Mouse (Mus musculus) forebrain, postnatal 0 days (tissue): Measurements from ENCODE around the gene Ccdc177. TPM values are rescaled to one million over a fixed set of nuclear protein-coding genes. Genes with fewer than 3 reads are reported as not detected.
A peak's percentile ranks its signal among the peaks of the same experiment; 100 is the strongest.

Source experiments
- ATAC-seq: fragments of 200-750 bp; cut with Nextera tagmentation; 2 replicates; pipeline ENCODE4 v1.8.0; 2017; ENCODE audit warnings: mild to moderate bottlenecking, moderate library complexity
- DNase-seq: peaks from one replicate; pipeline ENCODE4 v3.0.0-alpha.2; 2015
- H3K27ac ChIP-seq: fragments of 300-500 bp; sonication (generic); 2 replicates; pipeline ENCODE4 v1.5.1; 2014; ENCODE audit warnings: low read depth, mild to moderate bottlenecking, antibody characterized with exemption, low read length, moderate library complexity, mixed read lengths
- H3K27me3 ChIP-seq: fragments of 300-500 bp; sonication (generic); 2 replicates; pipeline ENCODE4 v1.6.1; 2014; ENCODE audit warnings: mild to moderate bottlenecking, low read length, mixed read lengths; ENCODE audit not compliant: insufficient read depth
- H3K36me3 ChIP-seq: fragments of 300-500 bp; sonication (generic); 2 replicates; pipeline ENCODE4 v1.6.1; 2014; ENCODE audit warnings: mild to moderate bottlenecking, moderate library complexity; ENCODE audit not compliant: insufficient read depth
- H3K4me1 ChIP-seq: fragments of 300-500 bp; sonication (generic); 2 replicates; pipeline ENCODE4 v1.6.1; 2014; ENCODE audit warnings: antibody characterized with exemption; ENCODE audit not compliant: insufficient read depth
- H3K4me2 ChIP-seq: fragments of 300-500 bp; sonication (generic); 2 replicates; pipeline ENCODE4 v1.6.1; 2014; ENCODE audit warnings: low read depth, mild to moderate bottlenecking, moderate library complexity
- H3K4me3 ChIP-seq: fragments of 300-500 bp; sonication (generic); 2 replicates; pipeline ENCODE4 v1.5.1; 2014; ENCODE audit warnings: low read depth, low read length, mixed read lengths
- H3K9ac ChIP-seq: fragments of 300-500 bp; sonication (generic); 2 replicates; pipeline ENCODE4 v1.6.1; 2014; ENCODE audit warnings: mild to moderate bottlenecking
- H3K9me3 ChIP-seq: fragments of 300-500 bp; sonication (generic); 2 replicates; pipeline ENCODE4 v1.6.1; 2016; ENCODE audit warnings: low read length
- CTCF ChIP-seq: sonication (generic); IDR thresholded peaks from 2 replicates; pipeline ENCODE4 v1.5.1; 2016; ENCODE audit warnings: antibody characterized with exemption, control low read depth, low read depth
- WGBS: fragments of 180-500 bp; shearing (Covaris S2); extraction: QIAGEN DNeasy Blood & Tissue Kit; methylation state at CpG from one replicate; pipeline ENCODE4 v1.1.7; 2014; 5-methylcytosine and 5-hydroxymethylcytosine counted together
- polyA plus RNA-seq: library from polyadenylated mRNA; unstranded; fragments of >200 nt; fragmentation: Nextera tagmentation; extraction: Ambion mirVana; gene quantifications from 2 replicates; pipeline ENCODE4 v1.2.1, GENCODE M21; 2015
- total RNA-seq: library from RNA; depleted of rRNA; stranded (reverse); fragments of >200 nt; gene quantifications from 2 replicates; pipeline ENCODE4 v1.2.3, GENCODE M21; 2014

Ccdc177 gene
- total and polyA plus RNA-seq, 2 experiments from 2014 or later, result 2.3 to 23.5 TPM

GRCm38 (mm10) chr12:80798271-80798670, 37.8 kb upstream of the Ccdc177 start:
- DNase-seq (no peak), ATAC-seq (no peak)
- no peak for TF ChIP-seq CTCF
- Histone ChIP-seq H3K27me3 (no peaks in the 10 kb centered on the region), H3K36me3 (no peaks in the 10 kb centered on the region), H3K9ac (no peak overlapping the region), H3K9me3 (no peaks in the 10 kb centered on the region), H3K27ac (no peak overlapping the region), H3K4me1 (no peaks in the 10 kb centered on the region), H3K4me3 (no peak overlapping the region), H3K4me2 (no peak overlapping the region)

- no peak for DNase-seq
These were observed 34.7 kb upstream of the Ccdc177 start for GRCm38 (mm10) chr12:80794935-80795785.

GRCm38 (mm10) chr12:80794522-80794921, 34.0 kb upstream of the Ccdc177 start:
- WGBS, result 95% methylated on average over 4 of the region's 4 CpGs
- Histone ChIP-seq H3K4me1 (peaks cover 4% of the 10 kb centered on the region; the same call in 1 of the 2 replicates), H3K36me3 (no peaks in the 10 kb centered on the region), H3K9me3 (no peaks in the 10 kb centered on the region), H3K27ac (no peak overlapping the region), H3K27me3 (no peaks in the 10 kb centered on the region), H3K4me2 (no peak overlapping the region), H3K9ac (no peak overlapping the region), H3K4me3 (no peak overlapping the region)
- no peak for DNase-seq
- no peak for TF ChIP-seq CTCF
- no peak for ATAC-seq

More at GRCm38 (mm10) chr12:80794935-80795785, 34.7 kb upstream of the Ccdc177 start:
- no peak overlapping the region for H3K9ac ChIP-seq
- WGBS, result 54% methylated on average over 2 of the region's 2 CpGs
- no peak for ATAC-seq
- no peaks in the 10 kb centered on the region for H3K36me3 ChIP-seq
- no peaks in the 10 kb centered on the region for H3K9me3 ChIP-seq
- H3K4me2 ChIP-seq, result no peak overlapping the region
- H3K4me1 ChIP-seq, result no peaks in the 10 kb centered on the region; the same call in 1 of the 2 replicates
- no peak overlapping the region for H3K27ac ChIP-seq
- TF ChIP-seq CTCF, result no peak
- H3K4me3 ChIP-seq, result no peak overlapping the region
- H3K27me3 ChIP-seq, result no peaks in the 10 kb centered on the region

- TF ChIP-seq CTCF, result no peak
- Histone ChIP-seq H3K4me3 (no peak overlapping the region), H3K4me1 (peaks cover 4% of the 10 kb centered on the region; the same call in 1 of the 2 replicates), H3K4me2 (no peak overlapping the region), H3K27me3 (no peaks in the 10 kb centered on the region), H3K9ac (no peak overlapping the region), H3K27ac (no peak overlapping the region), H3K36me3 (no peaks in the 10 kb centered on the region), H3K9me3 (no peaks in the 10 kb centered on the region)
- 79% methylated on average over 1 of the region's 1 CpGs for WGBS
- ATAC-seq (no peak), DNase-seq (no peak)
These were observed 33.0 kb upstream of the Ccdc177 start for GRCm38 (mm10) chr12:80793535-80793934.

GRCm38 (mm10) chr12:80792867-80793266, 32.4 kb upstream of the Ccdc177 start:
- Histone ChIP-seq H3K27me3 (no peaks in the 10 kb centered on the region), H3K36me3 (no peaks in the 10 kb centered on the region), H3K4me2 (no peak overlapping the region), H3K9me3 (no peaks in the 10 kb centered on the region), H3K4me3 (no peak overlapping the region), H3K4me1 (peaks cover 4% of the 10 kb centered on the region; the same call in 1 of the 2 replicates), H3K9ac (no peak overlapping the region), H3K27ac (no peak overlapping the region)
- ATAC-seq, result no peak
- TF ChIP-seq CTCF, result no peak
- no peak for DNase-seq
- 87% methylated on average over 5 of the region's 5 CpGs for WGBS

GRCm38 (mm10) chr12:80791571-80792444, 31.3 kb upstream of the Ccdc177 start:
- Histone ChIP-seq H3K9me3 (no peaks in the 10 kb centered on the region), H3K4me3 (peak overlapping the region; percentile 82), H3K36me3 (no peaks in the 10 kb centered on the region), H3K9ac (peak overlapping the region; percentile 80), H3K27ac (no peak overlapping the region), H3K27me3 (no peaks in the 10 kb centered on the region), H3K4me2 (peak overlapping the region; percentile 76), H3K4me1 (peaks cover 4% of the 10 kb centered on the region; the same call in 1 of the 2 replicates)
- TF ChIP-seq CTCF, result peak; percentile 58
- no peak for ATAC-seq
- peak; percentile 46 for DNase-seq
- WGBS, result 44% methylated on average over 6 of the region's 6 CpGs
